Mouse (Mus musculus) erythroblast, adult 5-6 weeks (primary cell): Measurements from ENCODE around the gene Mrap. TPM values are rescaled to one million over a fixed set of nuclear protein-coding genes. Genes with fewer than 3 reads are reported as not detected.
A peak's percentile ranks its signal among the peaks of the same experiment; 100 is the strongest.

Experiments
- ATAC-seq: replicated peaks from 2 replicates; pipeline ENCODE4 v1.8.0; 2016; ENCODE audit warnings: moderate number of reproducible peaks, mild to moderate bottlenecking, moderate TSS enrichment, inconsistent platforms; ENCODE audit not compliant: poor library complexity, low FRiP score, severe bottlenecking
- total RNA-seq, 2 experiments: library from RNA; stranded (forward) in 1 of 2; stranded (reverse) in 1 of 2; fragments of 150-400 nt in 1 of 2; fragments of 200-764, 138-1000 nt in 1 of 2; gene quantifications; 2 replicates each; pipeline versions ENCODE4 v1.2.3 to v1.2.4; 2015 to 2017; ENCODE audit warnings: low replicate concordance in 2 of 2

Mrap gene
- total RNA-seq (2015; ENCODE audit: low replicate concordance) = 3.3 TPM in 1 of 2 replicates, not detected in the other
- 2.0 and 5.0 TPM in 2 replicates for total RNA-seq (2017; ENCODE audit: low replicate concordance)

DNA sequence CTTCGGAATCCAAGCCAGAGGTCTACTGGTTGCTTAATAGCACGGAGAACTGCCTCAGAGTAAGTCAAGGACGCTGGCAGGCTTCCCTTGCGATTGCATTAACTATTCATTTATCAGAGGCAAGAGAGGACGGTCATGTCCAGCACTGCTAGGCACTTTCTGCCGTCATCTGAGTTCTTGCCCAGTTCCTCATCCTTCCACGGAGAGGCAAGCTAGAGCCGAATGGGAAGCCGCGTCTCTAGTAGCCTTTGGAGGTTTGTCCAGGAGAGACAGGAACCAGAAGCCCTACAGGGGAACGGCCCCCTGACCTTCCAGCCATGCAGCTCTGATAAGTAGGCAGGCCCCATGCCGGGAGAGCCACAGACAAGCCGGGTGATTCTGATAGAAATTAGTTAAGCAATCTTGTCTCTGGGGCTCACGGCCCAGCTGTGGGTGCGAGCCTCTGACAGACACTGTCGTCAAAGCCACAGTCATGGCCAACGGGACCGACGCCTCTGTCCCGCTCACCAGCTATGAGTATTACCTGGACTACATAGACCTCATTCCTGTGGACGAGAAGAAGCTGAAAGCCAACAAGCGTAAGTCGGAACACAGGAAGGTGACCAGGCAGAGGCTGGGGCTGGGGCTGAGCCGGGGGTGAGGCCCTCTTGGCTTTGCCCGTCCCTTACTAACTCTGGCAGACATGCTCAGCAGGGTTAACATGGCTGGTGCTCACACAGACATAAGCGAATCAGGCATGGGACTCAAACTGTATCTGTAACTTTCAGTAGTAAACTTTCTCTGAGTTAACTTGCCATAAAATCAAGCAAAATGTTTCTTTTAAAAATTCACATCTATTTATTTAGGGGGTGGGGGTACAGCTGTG lies at the start of gene Mrap:
Gene Mrap, plus strand, starts transcription at position 116 of the 865 bp plus-strand sequence.
- no peak for ATAC-seq

DNA sequence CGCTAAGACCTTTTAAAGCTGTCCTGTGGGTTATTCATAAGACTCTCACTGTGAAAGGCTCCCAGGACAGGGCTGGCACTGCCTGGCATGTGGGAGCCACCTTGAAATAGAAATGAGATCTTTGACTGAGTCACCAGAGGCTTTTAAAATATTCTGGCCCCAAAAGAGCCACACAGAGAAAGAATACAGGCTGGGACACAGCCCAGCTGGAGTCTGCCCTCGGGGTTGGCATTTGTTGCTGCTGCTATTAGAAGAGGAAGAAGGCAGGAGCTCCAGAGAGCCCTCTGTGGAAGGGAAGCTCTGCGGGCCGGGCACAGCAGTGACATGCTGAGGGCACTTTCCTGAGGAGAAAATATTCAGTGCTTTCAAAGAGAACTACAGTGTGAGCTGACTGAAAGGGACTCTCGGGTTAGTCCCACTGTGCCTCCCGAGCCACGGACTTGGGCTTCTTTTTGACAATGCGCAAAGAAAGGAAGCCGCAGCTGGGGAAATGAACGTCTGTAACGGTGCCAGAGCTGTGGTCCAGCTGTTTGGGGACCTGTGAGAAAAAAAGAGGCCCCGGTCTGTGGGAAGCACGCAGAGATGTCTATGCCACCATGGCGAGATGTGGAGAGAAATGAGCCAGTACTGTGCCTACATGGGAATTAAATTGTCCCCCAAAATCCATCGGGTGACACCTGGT lies 45.2 kb upstream of the Mrap start:
- ATAC-seq = no peak

DNA sequence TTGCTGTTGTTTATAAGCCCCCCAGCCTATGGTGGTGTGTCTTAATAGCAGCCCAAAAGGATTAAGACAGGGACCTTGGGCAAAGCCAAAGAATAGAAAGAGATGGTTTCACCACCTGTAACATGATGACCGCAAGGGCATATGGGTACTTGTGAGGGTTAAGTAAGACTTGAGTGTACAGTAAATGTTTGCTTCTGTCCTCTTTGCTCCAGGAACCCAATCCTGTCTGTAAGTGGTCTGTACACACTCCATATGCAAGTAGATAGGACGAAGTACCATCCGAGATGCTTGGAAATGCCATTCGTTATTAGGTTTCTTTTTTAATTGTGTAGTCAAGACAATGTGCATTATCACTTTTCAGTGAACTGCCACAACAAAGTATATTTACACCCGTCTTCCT lies 44.4 kb upstream of the Mrap start:
- ATAC-seq = no peak

DNA sequence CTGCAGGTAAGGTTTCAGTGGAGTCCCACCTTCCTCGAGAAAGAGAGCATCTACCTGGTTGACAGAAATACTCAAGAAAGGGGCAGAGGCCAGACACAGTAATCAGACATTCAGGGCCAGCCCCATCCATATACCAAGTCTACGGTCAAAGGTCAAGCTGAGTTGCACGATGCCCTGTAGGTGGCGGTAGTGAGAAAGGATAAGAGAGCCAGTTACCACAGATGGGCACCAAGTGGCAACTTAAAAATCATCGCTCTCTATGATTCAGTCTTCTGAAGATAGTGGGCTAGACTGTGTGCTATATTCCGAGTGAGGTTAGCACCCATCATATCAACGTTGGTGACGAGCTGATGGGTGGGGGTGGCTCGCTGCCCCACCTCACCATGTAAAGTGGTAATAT lies 43.3 kb upstream of the Mrap start:
- peak; percentile 80 for ATAC-seq

DNA sequence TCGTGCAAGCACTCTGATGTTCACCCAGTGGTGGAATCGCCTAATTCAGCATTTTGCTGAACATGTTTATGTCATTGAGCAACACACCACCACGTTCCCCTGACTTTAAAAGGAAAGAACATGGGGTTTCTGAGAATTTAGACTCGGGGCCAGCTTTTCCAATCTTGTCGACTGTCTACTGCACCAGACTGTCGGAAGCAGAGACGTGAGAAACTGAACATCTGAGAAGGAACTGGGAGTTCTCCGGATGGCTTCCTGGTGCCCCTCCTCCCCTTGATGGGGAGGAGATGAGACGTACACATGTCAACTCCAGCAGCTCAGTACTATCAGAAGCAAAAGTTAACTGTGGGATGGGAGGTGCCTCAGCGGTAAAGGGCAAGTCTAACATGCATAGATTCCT lies 42.9 kb upstream of the Mrap start:
- no peak for ATAC-seq

DNA sequence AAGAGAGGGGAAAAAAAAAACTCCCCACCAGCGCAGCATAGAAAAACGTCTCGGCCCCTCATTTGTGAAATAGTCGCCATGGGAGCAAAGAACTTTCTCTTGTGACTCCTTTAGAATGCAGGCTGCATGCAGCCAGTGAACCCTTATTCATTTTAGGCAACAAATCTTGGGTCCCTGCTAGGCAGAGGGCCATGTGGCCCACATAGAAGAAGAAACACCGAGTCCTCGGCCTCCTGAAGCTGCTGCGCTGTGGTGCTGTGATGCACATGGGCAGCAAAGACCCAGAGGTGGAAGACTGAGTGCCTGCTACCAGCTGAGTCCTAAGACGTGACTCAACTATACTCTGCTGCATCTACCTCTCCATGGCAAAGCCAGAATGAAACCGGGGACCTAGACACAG lies 41.7 kb upstream of the Mrap start:
- ATAC-seq = no peak

DNA sequence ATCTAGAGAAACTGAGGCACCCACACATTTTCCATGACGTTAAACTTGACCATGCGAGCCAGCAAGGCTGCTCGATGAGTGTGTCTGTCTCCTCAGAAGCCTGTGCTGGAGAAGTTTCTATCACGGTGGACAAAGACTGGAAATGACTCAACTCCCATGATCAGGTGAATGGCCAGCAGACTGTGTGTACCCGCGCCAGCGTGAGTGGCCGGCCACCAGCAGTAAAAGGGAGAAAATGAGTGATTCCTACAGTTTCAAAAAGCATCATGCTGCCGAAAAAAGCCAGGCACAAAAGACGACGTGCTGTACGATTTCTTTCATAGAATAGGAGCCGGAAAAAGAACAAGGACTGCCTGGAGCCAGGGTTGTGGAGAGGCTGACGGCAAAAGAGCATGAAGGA lies 38.6 kb upstream of the Mrap start:
- ATAC-seq = no peak

DNA sequence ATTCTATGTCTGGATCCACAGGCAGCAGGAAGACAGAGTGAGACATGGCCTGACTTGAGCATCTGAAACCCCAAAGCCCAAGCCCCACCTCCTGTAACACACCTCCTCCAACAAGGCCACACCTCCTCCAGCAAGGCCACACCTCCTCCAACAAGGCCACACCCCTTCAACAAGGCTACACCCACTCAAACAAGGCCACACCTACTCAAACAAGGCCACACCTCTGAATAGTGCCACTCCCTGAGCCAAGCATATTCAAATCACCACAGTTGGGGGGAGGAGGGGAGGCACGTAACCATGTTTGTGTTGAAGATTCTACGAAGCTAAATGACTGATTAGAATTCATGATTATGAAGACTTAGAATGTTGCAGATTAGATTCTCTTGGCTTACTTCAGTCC lies 36.5 kb upstream of the Mrap start:
- ATAC-seq = no peak

DNA sequence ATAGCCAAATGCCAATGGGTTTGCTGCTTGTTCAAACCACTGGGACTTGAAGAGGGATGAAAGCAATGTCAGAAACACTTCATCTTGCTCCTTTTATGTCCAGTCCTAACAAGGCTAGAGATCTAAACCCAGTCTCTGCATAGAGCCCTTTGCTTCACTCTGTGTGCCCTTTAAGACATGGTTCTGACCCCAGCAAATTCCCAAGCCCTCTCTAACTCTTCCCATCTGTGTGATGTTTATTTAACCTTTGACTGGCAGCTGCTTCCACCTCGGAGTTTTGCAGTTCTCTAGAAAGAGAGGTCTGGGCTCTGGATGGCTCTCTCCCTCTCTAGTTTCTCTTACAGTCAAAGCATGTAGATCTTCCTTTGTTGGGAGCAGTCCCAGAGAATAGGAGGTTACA lies 34.4 kb upstream of the Mrap start:
- ATAC-seq = no peak

DNA sequence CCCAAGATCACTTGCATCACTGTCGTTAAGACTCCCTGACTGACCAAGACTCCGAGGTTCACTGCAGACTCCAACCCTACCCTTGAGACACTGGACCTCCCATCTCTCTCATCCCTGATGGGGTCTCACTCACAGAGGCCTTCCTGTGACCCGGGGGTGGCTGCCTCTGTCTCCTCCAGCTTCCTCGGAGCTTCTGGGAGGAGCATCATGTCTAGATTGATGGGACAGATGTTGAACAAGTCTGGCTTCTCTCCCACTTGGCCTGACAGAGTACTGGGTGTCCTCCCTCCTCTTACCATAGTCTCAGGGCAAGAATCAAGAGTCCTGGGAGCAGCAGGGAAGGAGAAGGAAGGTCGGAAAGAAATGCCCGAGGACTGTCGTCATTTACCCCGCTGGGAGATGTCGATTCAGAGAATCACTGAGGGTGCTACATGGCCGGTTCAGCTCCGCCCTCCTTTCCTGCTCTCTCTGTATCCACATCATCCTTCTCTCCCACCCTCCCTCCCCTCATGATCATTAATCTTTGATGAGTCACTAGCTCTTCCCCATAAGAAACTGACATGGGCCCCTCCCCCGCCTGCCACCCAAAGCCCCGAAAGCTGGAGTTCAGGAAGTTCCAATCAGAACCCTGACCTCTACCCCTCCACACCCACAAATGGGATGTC lies 33.7 kb upstream of the Mrap start:
- no peak for ATAC-seq

DNA sequence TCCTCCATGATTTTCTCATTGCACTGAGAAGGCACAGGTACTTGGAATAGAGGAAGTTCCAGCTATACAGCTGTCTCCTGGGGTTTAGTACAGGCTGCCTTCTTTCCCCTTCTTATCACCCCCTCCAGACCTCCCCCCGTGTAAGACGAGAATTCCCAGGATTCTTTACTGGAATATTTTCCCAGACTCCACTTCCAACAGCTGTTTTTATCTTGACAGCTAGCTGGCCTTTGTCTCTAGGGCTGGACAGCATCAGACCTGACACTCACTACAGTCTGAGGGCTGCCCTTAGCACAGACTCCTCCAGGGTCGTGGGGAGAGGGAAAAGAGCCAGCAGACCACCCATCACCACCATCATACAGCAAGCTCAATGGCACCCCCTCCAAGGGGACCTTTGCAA lies 31.7 kb upstream of the Mrap start:
- ATAC-seq = no peak

DNA sequence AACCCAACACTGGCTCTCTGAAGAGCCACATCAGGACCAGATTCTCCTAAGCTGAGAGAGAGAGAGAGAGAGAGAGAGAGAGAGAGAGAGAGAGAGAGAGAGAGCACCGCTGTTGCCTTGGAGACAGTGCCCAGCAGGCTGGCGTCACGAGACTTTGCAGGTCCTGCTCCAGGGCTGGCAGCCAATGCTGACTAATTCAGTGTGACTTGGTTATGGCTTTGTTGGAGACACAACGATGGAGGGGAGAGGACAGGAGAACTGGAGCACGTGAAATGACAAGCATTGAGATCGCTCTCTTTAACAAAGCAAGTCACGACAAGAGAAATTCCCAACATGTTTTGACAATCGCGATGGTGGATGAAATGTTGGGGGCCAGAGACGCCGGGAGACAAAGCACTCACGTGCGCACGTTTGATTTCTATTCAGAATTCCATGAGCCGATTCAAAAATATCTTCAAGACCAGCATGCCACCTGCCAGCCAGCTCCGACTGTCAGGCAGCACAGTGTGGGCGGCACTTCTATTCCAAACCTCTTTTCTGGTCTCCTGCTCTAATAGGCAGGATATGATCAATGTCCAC lies 28.2 kb upstream of the Mrap start:
- no peak for ATAC-seq

DNA sequence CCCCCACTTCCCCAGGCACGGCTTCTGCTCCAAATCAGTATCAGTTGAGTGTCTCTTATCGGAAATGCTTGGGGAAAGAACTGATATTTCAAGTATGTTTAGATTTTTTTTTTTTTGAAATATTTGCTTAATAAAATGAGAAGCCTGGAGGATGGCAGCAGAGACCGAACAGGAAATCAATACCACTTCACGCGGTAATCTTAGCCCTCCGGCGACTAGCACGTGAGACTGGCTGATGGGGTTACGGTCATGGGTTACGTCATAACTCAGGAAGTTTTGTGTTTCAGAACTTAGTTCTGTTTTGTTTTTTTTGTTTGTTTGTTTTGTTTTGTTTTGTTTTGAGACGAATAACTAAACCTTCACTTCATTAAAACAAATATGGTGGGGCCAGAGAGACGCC lies 27.7 kb upstream of the Mrap start:
- no peak for ATAC-seq

DNA sequence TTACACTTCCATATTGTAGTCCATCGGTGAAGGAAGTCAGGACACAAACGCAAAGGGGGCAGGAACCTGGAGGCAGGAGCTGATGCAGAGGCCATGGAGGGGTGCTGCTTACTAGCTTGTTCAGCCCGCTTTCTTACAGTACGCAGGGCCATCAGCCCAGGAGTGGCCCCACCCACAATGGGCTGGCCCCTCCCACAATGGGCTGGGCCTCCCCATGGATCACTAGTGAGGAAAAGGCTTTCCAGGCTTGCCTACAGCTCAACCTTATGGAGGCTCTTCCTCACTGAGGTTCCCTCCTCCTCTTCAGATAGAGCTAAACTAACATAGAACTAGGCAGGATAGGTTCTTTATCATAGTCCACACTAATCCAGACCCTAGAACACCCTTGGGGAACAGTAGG lies 14.0 kb upstream of the Mrap start:
- no peak for ATAC-seq

DNA sequence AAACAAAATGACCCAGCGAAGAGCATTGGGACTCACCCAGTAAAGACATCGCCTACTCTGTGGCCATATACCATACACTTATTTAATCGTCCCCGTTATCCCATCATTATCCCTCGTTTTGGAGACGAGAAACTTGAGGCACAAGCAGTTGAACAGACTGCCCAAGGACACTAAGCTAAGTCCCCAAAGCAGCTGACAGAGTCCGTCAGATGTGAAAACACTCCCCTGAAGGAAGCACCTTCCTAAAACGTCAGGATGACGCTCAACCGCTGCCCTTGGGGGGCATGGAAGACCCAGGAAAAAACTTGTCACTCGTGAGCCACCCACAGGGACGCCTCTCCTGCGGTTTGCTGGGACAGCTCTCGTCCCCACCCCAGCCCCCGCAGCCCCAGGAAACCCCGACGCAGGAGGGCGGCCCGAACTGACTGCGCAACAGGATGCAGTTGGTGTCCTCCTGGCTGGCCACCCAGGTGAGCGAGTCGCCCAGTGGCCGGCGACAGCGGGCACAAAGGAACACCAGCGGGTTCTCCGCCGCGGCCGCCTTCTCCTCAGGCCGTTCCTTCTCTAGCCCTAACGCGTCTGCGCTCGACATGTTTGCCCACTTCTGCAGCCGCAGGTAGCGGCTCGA lies 11.3 kb upstream of the Mrap start:
- ATAC-seq = peak; percentile 65

DNA sequence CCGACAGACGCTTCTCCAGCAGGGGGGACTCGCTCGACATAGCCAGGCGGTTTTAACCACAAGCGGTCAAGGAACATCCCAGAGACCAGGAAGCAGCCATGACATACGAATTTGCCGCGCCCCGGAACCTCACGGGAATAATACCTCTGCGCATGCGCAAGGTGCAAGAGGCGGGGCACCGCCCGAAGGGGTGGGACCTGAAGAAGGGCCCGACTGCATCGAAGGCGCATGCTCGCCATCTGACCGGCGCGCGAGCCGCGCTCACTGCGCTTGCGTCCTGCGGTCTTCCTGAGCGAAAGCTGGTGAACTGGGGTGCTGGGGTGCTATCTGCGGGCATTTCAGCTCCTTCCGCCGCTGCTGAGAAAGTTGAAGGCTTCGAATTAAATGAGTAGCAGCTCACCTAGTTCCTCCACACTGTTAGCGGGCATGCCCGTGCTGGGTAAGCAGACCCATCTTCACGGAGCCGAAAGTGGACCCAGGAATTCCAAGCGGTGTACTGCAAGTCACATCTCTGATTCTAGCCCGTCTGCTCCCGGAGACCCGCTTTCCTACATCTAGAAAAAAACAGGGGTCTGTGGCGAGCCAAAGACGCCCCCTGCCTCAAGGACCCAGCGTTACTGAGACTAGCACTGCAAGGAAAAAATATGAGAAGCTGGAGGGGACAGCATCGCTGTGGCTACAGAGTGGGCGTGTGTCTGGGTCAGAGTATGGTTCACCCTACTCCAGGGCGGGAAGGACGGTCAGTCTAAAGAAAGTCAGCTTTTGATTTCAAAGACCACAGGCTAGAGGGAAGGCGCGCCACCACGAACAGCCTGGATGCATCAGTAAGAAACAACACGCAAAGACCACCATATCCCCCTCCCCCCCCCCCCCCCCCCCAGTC lies 10.5 kb upstream of the Mrap start, which contains the start of gene Mis18a:
Gene Mis18a, minus strand, starts transcription at position 172 of the 883 bp plus-strand sequence.
- peak; percentile 97 for ATAC-seq

DNA sequence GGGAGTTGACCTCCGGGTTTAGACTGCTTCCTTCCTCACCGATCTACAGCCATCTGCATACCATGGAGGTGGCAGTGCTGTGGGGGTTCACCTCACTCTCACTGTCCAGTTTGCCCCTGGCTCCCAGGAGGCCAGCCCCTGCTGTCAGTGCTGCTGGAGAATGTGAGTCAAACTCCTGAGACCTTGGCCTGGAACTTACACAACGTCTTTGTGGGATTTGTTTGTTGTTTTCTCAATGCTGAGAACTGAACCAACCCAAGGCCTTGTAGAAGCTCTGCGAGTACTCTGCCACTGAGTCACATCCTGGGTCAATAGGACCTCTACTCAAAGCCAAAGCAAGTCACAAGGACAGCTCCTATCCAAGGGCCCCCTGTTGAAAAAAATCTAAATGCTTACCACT lies 2.4 kb upstream of the Mrap start:
- no peak for ATAC-seq

DNA sequence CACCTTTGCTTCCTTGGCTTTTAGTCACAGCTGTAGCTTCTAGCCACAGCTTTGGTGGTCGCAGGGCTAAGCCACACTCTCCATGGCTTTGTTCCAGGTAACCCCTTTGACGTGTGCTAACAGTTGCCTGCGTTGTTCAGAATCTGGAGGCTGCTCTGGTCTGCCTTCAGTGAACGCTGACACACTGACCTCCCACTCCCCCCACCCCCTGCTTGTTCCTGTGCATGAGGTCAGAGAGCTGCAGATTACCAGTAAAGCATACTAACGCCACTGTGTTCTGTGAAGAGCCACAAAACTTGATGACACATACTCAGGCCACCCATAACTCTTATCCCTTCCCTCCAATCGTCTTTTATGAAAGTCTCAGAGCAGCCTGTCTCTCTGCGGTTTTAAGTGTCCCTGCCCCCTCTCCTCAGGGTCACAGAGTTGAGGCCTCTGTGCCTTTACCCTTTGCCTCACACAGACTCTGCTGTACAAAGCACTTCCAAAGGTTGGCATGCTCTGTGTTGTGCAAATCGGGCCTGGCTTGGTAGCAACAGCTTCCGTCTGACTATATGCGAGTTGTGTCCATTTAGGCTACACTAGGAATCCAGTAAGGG lies 1.2 kb upstream of the Mrap start:
- ATAC-seq = no peak

DNA sequence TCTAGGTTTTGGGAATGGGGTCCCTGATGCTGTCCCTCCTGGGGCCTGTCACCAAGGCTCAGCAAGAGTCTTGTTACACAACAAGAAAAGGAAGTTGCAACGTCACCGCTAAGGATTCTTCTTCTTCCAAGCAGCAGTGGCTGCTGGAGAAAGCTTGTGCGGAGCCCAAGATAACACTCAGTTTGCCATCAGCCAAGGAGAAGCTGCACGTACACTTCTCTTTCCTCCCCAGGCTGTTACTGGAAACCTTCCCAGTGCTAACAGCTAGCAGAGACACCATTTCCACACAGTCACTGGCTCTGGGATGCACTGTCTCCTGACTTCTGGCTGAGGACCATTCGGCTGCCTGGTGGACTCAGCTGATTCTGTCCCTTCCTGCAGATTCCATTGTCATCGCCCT lies 9.1 kb downstream of the Mrap start:
- no peak for ATAC-seq
